Mouse (Mus musculus) midbrain, embryonic 15.5 days (tissue): ENCODE data around the gene Kbtbd3. TPM values are rescaled to one million over a fixed set of nuclear protein-coding genes. Genes with fewer than 3 reads are reported as not detected.

Experiments
- ATAC-seq: fragments of 200-750 bp; cut with Nextera tagmentation; replicated peaks from 2 replicates; pipeline ENCODE4 v1.8.0; 2017; ENCODE audit warnings: moderate TSS enrichment
- H3K27ac ChIP-seq: fragments of 300-500 bp; sonication (generic); 2 replicates; pipeline ENCODE4 v1.5.1; 2015; ENCODE audit warnings: mild to moderate bottlenecking, inconsistent platforms
- H3K27me3 ChIP-seq: fragments of 300-500 bp; sonication (generic); replicated peaks from 2 replicates; pipeline ENCODE4 v1.6.1; 2015; ENCODE audit warnings: inconsistent platforms
- H3K36me3 ChIP-seq: fragments of 300-500 bp; sonication (generic); replicated peaks from 2 replicates; pipeline ENCODE4 v1.6.1; 2015; ENCODE audit warnings: inconsistent platforms
- H3K4me1 ChIP-seq: fragments of 300-500 bp; sonication (generic); 2 replicates; pipeline ENCODE4 v1.6.1; 2015; ENCODE audit warnings: inconsistent platforms
- H3K4me2 ChIP-seq: fragments of 300-500 bp; sonication (generic); 2 replicates; pipeline ENCODE4 v1.6.1; 2015; ENCODE audit warnings: inconsistent platforms, mild to moderate bottlenecking, moderate library complexity
- H3K4me3 ChIP-seq: fragments of 300-500 bp; sonication (generic); 2 replicates; pipeline ENCODE4 v1.5.1; 2015; ENCODE audit warnings: mild to moderate bottlenecking, inconsistent platforms
- H3K9ac ChIP-seq: fragments of 300-500 bp; sonication (generic); 2 replicates; pipeline ENCODE4 v1.6.1; 2015; ENCODE audit warnings: mild to moderate bottlenecking, inconsistent platforms
- H3K9me3 ChIP-seq: fragments of 300-500 bp; sonication (generic); 2 replicates; pipeline ENCODE4 v1.6.1; 2016; ENCODE audit warnings: inconsistent platforms
- WGBS: fragments of 180-500 bp; shearing (Covaris S2); methylation state at CpG from one replicate; pipeline ENCODE4 v1.1.7; 2015; ENCODE audit warnings: mixed read lengths; 5-methylcytosine and 5-hydroxymethylcytosine counted together
- microRNA-seq: library from miRNA; unstranded; fragments of <30 nt; microRNA quantifications from one replicate; pipeline ENCODE4, GENCODE M21; 2016
- polyA plus RNA-seq: library from polyadenylated mRNA; unstranded; fragments of >200 nt; fragmentation: Nextera tagmentation; extraction: Ambion mirVana; gene quantifications from 2 replicates; pipeline ENCODE4 v1.2.1, GENCODE M21; 2015

The Kbtbd3 gene
- polyA plus RNA-seq, 1 experiment from 2014 or later = 11.0 TPM

DNA sequence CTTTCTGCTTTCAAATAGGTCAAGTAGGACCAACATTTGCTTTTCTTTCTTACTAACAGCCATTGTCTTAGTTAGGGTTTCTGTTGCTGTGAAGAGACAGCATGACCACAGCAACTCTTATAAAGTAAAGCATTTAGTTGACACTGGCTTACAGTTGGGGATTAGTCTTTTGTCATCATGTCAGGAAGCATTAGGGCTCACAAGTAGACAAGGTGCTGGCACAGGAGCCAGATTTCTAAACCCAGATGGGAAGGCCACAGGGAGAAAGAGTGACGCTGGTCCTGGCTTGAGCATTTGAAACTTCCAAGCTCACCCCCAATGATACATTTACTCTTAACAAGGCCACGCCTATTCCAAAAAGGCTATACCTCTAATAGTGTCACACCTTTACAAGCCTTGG is 6.1 kb downstream of the Kbtbd3 start:
- Histone ChIP-seq H3K4me1 (peaks cover 5% of the 10 kb centered on the region), H3K27me3 (no peaks in the 10 kb centered on the region), H3K9me3 (no peaks in the 10 kb centered on the region), H3K36me3 (peaks cover 4% of the 10 kb centered on the region; the same call in 1 of the 2 replicates), H3K4me2 (no peak overlapping the region), H3K9ac (no peak overlapping the region), H3K27ac (no peak overlapping the region), H3K4me3 (no peak overlapping the region)
- WGBS = 60% methylated on average over 2 of the region's 2 CpGs
- ATAC-seq = no peak

DNA sequence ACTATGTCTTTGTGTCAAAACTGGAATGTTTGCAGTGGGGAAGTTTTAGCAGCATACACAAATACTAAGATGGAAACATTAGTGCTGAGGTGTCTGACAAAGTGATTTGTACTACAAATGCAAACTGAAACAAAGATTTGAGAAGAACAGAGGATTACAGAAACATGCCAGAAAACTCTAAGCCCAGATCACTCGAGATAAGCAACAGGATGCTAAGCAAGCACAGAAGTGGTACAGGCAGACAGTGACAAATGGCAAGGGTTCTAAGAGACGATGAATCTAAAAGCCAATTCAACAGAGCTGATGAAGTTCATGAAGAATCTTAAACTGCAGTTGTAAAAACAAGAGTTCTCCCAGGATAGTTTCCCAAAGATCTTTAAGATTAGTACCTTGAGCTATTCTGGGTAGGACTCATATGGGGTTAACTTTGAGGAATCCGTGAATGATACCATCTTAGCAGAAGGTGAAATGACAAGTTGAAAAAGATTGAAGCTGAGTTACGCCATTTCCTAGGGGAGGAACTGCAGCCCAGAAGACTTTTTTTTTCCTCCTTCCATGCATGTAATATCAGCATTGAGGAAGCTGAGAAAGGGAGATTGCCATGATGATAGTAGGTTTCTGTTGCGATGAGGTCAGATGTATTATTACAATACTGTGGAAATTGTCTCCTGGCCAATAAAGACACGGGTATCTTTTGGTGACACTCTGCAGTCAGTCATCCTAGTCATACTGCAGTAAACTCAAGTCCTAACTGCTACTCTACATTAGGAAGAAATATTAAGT is 9.5 kb downstream of the Kbtbd3 start:
- Histone ChIP-seq H3K36me3 (peaks cover 6% of the 10 kb centered on the region; the same call in 1 of the 2 replicates), H3K4me1 (no peaks in the 10 kb centered on the region), H3K27ac (no peak overlapping the region), H3K27me3 (no peaks in the 10 kb centered on the region), H3K9me3 (0 out of 2 replicates have a peak, but pooled peaks cover 3% of the 10 kb centered on the region), H3K4me2 (no peak overlapping the region), H3K4me3 (no peak overlapping the region), H3K9ac (no peak overlapping the region)
- WGBS = 90% methylated on average over 6 of the region's 6 CpGs
- no peak for ATAC-seq

DNA sequence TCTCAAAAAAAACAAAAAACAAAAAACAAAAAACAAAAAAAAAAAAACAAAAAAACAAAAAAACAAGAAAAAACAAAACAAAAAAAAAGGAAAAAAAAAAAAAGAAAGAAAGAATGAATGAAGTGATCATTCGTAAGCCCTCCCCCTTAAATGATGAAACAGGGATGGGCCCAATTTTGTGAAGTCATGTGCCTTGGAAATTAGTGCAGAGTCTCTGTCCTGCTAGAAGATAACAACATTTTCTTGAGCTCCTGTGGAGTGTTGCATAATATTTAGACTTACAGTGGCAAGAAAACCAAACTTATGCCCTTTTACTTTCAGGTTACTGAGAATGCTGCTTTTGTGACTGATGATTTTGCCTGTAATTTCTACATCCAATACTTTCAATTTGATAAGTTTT is 43.5 kb downstream of the Kbtbd3 start:
- 94% methylated on average over 1 of the region's 1 CpGs for WGBS
- no peaks in the 10 kb centered on the region for H3K36me3 ChIP-seq
- no peak overlapping the region for H3K9ac ChIP-seq
- no peak overlapping the region for H3K4me3 ChIP-seq
- H3K4me2 ChIP-seq = no peak overlapping the region
- no peak overlapping the region for H3K27ac ChIP-seq
- no peak for ATAC-seq
- H3K9me3 ChIP-seq = no peaks in the 10 kb centered on the region
- H3K27me3 ChIP-seq = no peaks in the 10 kb centered on the region
- no peaks in the 10 kb centered on the region for H3K4me1 ChIP-seq

DNA sequence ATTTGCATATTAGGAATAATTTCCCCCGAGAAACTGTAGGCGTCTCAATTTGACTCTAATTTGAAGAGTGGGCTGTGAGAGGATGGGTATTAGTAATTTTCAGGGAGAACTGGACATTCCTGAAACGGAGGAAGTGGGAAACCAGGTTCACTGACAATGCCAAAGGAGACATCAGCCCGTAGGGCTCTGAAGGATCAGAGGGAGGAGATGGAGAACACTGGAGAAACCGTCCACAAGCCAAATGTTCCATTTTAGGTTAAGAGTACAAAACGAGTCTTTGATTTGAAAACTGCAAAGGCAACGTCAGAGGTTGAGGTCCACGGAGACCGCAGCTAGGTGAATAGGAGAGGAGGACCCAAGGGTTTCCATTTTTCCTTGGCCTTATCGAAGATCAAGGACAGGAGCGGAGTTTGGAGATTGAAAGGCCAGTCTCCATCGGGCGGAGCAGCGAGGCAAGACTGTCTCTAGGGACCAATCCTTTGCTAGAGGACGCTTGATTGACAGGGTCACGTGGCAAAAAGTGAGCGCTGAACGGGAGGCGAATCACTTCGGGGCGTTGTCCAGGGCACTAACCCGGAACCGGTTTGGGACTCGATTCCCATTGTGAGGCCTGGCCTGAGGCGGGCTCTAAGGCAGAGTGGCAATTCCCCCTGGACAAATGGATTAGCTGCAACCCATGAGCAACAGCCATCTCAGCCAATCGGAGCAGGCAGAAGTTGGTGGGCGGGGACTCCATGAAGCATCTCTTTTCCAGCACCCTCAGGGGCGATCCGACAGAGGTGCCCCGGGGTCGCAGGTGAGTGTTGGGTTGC is 66.4 kb downstream of the Kbtbd3 start, which contains the start of gene Msantd4:
Gene Msantd4 (plus strand): TSS at position 735 of the 812 bp plus-strand sequence.
- Histone ChIP-seq H3K27ac (peak within 1 kb of the TSS; percentile 86), H3K36me3 (no peaks in the 10 kb centered on the region), H3K9me3 (no peaks in the 10 kb centered on the region), H3K4me1 (peaks cover 17% of the 10 kb centered on the region), H3K27me3 (no peaks in the 10 kb centered on the region), H3K4me2 (peak within 1 kb of the TSS; percentile 70), H3K4me3 (peak within 1 kb of the TSS; percentile 82), H3K9ac (peak within 1 kb of the TSS; percentile 66)
- WGBS = under 1% methylated on average over 31 of the region's 31 CpGs
- ATAC-seq = peak; percentile 100

DNA sequence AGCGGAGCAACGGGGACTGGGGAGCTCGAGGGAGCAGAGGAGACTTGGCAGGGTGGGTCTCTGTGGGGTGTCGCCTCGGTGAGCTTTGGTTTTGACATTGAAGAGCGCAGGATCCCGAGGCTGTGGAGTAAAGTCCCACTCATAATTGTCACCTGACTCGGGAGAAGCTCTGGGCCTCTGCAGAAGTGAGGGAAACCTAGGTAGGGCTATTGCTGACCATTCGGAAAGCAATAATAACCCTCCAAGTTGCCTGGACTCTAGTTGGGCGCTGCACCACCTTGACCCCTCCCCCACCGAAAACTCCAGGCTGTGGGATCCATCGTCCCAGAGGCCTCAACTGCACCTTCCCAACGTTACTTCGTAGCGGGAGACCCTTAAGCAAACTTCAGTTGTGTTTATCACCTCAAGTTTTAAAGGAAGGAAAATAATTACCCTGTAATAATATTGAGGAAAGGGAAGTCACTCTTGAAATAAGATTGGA is 67.0 kb downstream of the Kbtbd3 start:
- Histone ChIP-seq H3K27me3 (no peaks in the 10 kb centered on the region), H3K4me1 (peaks cover 17% of the 10 kb centered on the region), H3K4me3 (peak overlapping the region; percentile 82), H3K9me3 (no peaks in the 10 kb centered on the region), H3K4me2 (peak overlapping the region; percentile 70), H3K27ac (peak overlapping the region; percentile 86), H3K36me3 (no peaks in the 10 kb centered on the region), H3K9ac (peak overlapping the region; percentile 66)
- ATAC-seq = no peak; the same call in 1 of the 2 replicates
- under 1% methylated on average over 15 of the region's 15 CpGs for WGBS

Small RNA genes within 50 kb of the gene (microRNA-seq; reads per million reads assigned to microRNA genes)
- gene Gm22195 = not detected
- gene Gm23992 = not detected

Other genes starting within 250 kb of the Kbtbd3 start
- gene Aasdhppt, start 362 bp upstream of the Kbtbd3 start, polyA plus RNA-seq = 26.8 and 31.0 TPM in 2 replicates
- 55.6 and 58.3 TPM in 2 replicates for gene Msantd4, start 66.7 kb downstream of the Kbtbd3 start, polyA plus RNA-seq